Mouse (Mus musculus): ENCODE results near the gene Lmo2.

Gene Lmo2

DNA sequence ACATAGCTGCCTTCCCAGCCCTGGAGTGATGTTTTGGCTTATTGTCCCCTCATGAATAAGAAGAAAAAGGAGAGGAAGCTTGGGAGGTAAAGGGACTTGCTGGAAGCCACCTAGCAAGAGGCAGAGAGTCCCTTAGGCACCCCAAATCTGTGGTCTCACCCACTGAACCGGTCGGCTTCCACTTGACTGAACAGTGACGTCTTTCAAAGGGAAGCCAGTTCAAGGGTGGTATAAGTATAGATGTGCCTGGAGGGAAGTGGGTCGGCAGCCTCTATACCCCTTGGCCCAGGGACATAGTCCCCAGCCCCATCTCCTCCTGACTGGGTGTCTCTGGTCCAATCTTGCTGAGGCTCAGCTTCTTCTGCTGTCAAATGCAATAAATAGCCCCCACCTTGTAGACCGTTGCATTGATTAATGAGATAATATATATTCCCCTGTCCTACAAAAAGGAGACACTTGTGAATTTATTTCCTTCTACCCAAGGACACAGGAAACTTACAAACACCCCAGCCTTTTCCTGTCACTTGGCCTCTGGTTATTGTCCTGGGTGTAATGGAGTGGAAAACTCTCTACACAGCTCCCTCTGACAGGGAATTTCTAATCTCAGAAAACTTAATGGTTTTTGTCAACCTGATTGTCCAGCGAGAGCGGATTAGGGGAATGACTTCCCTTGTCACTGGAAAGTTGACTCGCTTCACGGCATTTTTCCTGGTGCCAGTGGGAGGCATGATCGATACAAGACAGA lies 21.9 kb upstream of the Lmo2 start:
- H3K9me3 ChIP-seq (ENCODE audit: low read length): no peaks in the 10 kb centered on the region
- no peaks in the 10 kb centered on the region for H3K36me3 ChIP-seq (ENCODE audit: insufficient read depth, low read length)
- TF ChIP-seq NANOG (IDR thresholded peaks at IDR 0.05; ENCODE audit: borderline replicate concordance, low read length) (no peak), POU5F1 (IDR thresholded peaks at IDR 0.05; ENCODE audit: borderline replicate concordance, low read length) (no peak), CTCF (conservative IDR thresholded peaks at IDR 0.05; ENCODE audit: low read length) (no peak)
- H3K4me1 ChIP-seq (replicated peaks; ENCODE audit: low read depth, low read length): peaks cover 14% of the 10 kb centered on the region
- no peaks in the 10 kb centered on the region for H3K27me3 ChIP-seq (ENCODE audit: insufficient read depth, low read length)
- 0 out of 2 replicates have a peak overlapping the region, but pooled peaks have one; percentile 7 for H3K4me3 ChIP-seq (replicated peaks; ENCODE audit: low read length)

DNA sequence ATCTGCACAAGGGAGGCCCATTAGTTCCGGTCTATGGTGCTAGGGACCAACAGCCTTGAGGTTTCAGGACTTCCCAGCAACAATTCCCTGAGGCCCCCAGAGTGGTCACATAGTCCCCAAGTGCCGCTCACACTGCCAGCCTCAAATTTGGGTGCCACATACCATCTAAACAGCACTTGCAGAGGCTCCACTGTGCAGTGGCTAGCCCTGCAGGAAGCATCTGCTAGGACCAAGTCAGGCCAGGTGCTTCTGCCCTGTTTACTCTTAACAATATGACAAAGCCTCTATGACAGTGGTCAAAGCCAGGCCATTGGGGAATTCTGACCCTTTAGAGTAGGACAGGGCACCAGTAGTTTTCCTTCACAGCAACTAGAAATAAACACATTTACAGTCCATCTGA lies 21.1 kb upstream of the Lmo2 start:
- TF ChIP-seq CTCF (conservative IDR thresholded peaks at IDR 0.05; ENCODE audit: low read length): no peak
- no peak for TF ChIP-seq POU5F1 (IDR thresholded peaks at IDR 0.05; ENCODE audit: borderline replicate concordance, low read length)
- no peak for TF ChIP-seq NANOG (IDR thresholded peaks at IDR 0.05; ENCODE audit: borderline replicate concordance, low read length)
- Histone ChIP-seq H3K9me3 (ENCODE audit: low read length) (no peaks in the 10 kb centered on the region), H3K4me1 (replicated peaks; ENCODE audit: low read depth, low read length) (peaks cover 14% of the 10 kb centered on the region), H3K36me3 (ENCODE audit: insufficient read depth, low read length) (no peaks in the 10 kb centered on the region), H3K4me3 (replicated peaks; ENCODE audit: low read length) (0 out of 2 replicates have a peak overlapping the region, but pooled peaks have one; percentile 7), H3K27me3 (ENCODE audit: insufficient read depth, low read length) (no peaks in the 10 kb centered on the region; the same call in 1 of the 2 replicates)

GRCm38 (mm10) chr2:103937670-103938069 lies 20.1 kb upstream of the Lmo2 start:
- Histone ChIP-seq H3K4me1 (replicated peaks; ENCODE audit: low read depth, low read length) (peaks cover 7% of the 10 kb centered on the region), H3K9me3 (ENCODE audit: low read length) (no peaks in the 10 kb centered on the region), H3K36me3 (ENCODE audit: insufficient read depth, low read length) (no peaks in the 10 kb centered on the region), H3K27me3 (ENCODE audit: insufficient read depth, low read length) (no peaks in the 10 kb centered on the region; the same call in 1 of the 2 replicates), H3K4me3 (replicated peaks; ENCODE audit: low read length) (no peak overlapping the region)
- TF ChIP-seq CTCF (conservative IDR thresholded peaks at IDR 0.05; ENCODE audit: low read length) (no peak), POU5F1 (IDR thresholded peaks at IDR 0.05; ENCODE audit: borderline replicate concordance, low read length) (no peak), NANOG (IDR thresholded peaks at IDR 0.05; ENCODE audit: borderline replicate concordance, low read length) (no peak)

DNA sequence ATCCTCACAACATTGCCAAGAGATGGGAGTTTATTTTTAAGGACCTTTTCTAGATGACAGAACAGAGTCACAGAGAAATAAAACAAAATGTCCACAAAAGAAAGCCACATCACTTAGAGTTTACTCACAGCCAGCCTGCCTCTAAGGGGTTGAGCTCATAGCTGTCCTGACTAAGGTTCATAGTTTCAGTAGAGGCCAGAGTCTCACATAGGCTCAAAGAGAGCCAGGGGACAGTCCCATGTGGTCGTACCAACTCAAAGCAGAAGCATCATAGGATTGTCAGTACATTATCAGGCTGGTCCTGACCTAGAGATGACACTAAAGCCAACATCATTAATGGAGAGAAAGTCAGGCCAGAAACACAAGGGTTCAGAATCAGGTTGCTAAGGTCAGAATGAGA lies 19.2 kb upstream of the Lmo2 start:
- no peak overlapping the region for H3K4me3 ChIP-seq (replicated peaks; ENCODE audit: low read length)
- no peaks in the 10 kb centered on the region for H3K36me3 ChIP-seq (ENCODE audit: insufficient read depth, low read length)
- H3K4me1 ChIP-seq (replicated peaks; ENCODE audit: low read depth, low read length): peaks cover 6% of the 10 kb centered on the region
- no peaks in the 10 kb centered on the region for H3K9me3 ChIP-seq (ENCODE audit: low read length)
- no peaks in the 10 kb centered on the region; the same call in 1 of the 2 replicates for H3K27me3 ChIP-seq (ENCODE audit: insufficient read depth, low read length)
- TF ChIP-seq CTCF (conservative IDR thresholded peaks at IDR 0.05; ENCODE audit: low read length) (no peak), NANOG (IDR thresholded peaks at IDR 0.05; ENCODE audit: borderline replicate concordance, low read length) (no peak), POU5F1 (IDR thresholded peaks at IDR 0.05; ENCODE audit: borderline replicate concordance, low read length) (no peak)

GRCm38 (mm10) chr2:103939003-103939402 lies 18.8 kb upstream of the Lmo2 start:
- Histone ChIP-seq H3K9me3 (ENCODE audit: low read length) (no peaks in the 10 kb centered on the region), H3K4me3 (replicated peaks; ENCODE audit: low read length) (no peak overlapping the region), H3K27me3 (ENCODE audit: insufficient read depth, low read length) (no peaks in the 10 kb centered on the region; the same call in 1 of the 2 replicates), H3K4me1 (replicated peaks; ENCODE audit: low read depth, low read length) (peaks cover 6% of the 10 kb centered on the region), H3K36me3 (ENCODE audit: insufficient read depth, low read length) (no peaks in the 10 kb centered on the region)
- TF ChIP-seq CTCF (conservative IDR thresholded peaks at IDR 0.05; ENCODE audit: low read length): no peak
- no peak for TF ChIP-seq POU5F1 (IDR thresholded peaks at IDR 0.05; ENCODE audit: borderline replicate concordance, low read length)
- no peak for TF ChIP-seq NANOG (IDR thresholded peaks at IDR 0.05; ENCODE audit: borderline replicate concordance, low read length)

GRCm38 (mm10) chr2:103941085-103941484 lies 16.7 kb upstream of the Lmo2 start:
- Histone ChIP-seq H3K9me3 (ENCODE audit: low read length) (no peaks in the 10 kb centered on the region), H3K27me3 (ENCODE audit: insufficient read depth, low read length) (peaks cover 3% of the 10 kb centered on the region), H3K4me1 (replicated peaks; ENCODE audit: low read depth, low read length) (peaks cover 5% of the 10 kb centered on the region), H3K36me3 (ENCODE audit: insufficient read depth, low read length) (no peaks in the 10 kb centered on the region), H3K4me3 (replicated peaks; ENCODE audit: low read length) (no peak overlapping the region)
- TF ChIP-seq POU5F1 (IDR thresholded peaks at IDR 0.05; ENCODE audit: borderline replicate concordance, low read length) (no peak), CTCF (conservative IDR thresholded peaks at IDR 0.05; ENCODE audit: low read length) (no peak), NANOG (IDR thresholded peaks at IDR 0.05; ENCODE audit: borderline replicate concordance, low read length) (no peak)

GRCm38 (mm10) chr2:103944859-103945258 lies 12.9 kb upstream of the Lmo2 start:
- H3K27me3 ChIP-seq (ENCODE audit: insufficient read depth, low read length): peaks cover 12% of the 10 kb centered on the region
- H3K4me1 ChIP-seq (replicated peaks; ENCODE audit: low read depth, low read length): peaks cover 4% of the 10 kb centered on the region; the same call in 1 of the 2 replicates
- no peaks in the 10 kb centered on the region for H3K9me3 ChIP-seq (ENCODE audit: low read length)
- no peaks in the 10 kb centered on the region for H3K36me3 ChIP-seq (ENCODE audit: insufficient read depth, low read length)
- TF ChIP-seq POU5F1 (IDR thresholded peaks at IDR 0.05; ENCODE audit: borderline replicate concordance, low read length): no peak
- no peak overlapping the region for H3K4me3 ChIP-seq (replicated peaks; ENCODE audit: low read length)

DNA sequence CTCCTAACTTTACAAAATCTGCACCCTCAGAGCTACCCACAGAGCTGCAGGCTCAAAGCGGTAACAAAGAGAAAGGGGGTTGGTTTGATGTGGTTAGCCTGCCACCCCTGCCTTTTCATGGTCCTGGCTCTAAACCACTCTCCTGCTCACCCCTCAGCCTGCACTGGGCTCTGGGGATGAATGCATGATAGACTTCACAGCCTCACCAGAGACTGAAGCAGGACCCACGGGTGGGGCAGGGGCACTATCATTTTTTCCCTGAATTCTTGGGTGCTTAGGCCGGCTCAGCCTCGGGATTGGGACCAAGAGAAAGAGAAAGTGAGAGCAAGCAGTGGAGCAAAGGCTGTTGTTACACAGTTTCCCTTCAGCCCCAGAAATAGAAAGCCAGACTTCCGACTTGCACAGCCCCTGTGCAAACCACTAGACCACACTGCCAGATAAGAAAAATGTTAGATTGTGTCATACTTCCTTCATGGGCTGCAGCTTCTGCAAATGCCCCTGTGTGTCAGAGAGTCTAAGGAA lies 12.2 kb upstream of the Lmo2 start:
- peaks cover 12% of the 10 kb centered on the region for H3K27me3 ChIP-seq (ENCODE audit: insufficient read depth, low read length)
- TF ChIP-seq CTCF (conservative IDR thresholded peaks at IDR 0.05; ENCODE audit: low read length) (no peak), NANOG (IDR thresholded peaks at IDR 0.05; ENCODE audit: borderline replicate concordance, low read length) (no peak), POU5F1 (IDR thresholded peaks at IDR 0.05; ENCODE audit: borderline replicate concordance, low read length) (no peak)
- no peaks in the 10 kb centered on the region for H3K36me3 ChIP-seq (ENCODE audit: insufficient read depth, low read length)
- no peak overlapping the region for H3K4me3 ChIP-seq (replicated peaks; ENCODE audit: low read length)
- peaks cover 4% of the 10 kb centered on the region; the same call in 1 of the 2 replicates for H3K4me1 ChIP-seq (replicated peaks; ENCODE audit: low read depth, low read length)
- H3K9me3 ChIP-seq (ENCODE audit: low read length): no peaks in the 10 kb centered on the region

All from E14TG2a.4 (cell line).